Mouse (Mus musculus) CD4-positive, CD25-positive, alpha-beta regulatory T cell, adult 9 weeks (primary cell): ENCODE results near the gene Dmbx1. TPM values are rescaled to one million over a fixed set of nuclear protein-coding genes. Genes with fewer than 3 reads are reported as not detected.

ENCODE experiments used
- polyA plus RNA-seq: library from polyadenylated mRNA; unstranded; fragments of 100-300 nt; shearing (Covaris generic); gene quantifications from one replicate; pipeline ENCODE4 v1.2.1, GENCODE M21; 2017

The Dmbx1 gene
- polyA plus RNA-seq = not detected

GRCm38 (mm10) chr4:115939295-115940102 is at the start of gene Dmbx1:
Gene Dmbx1 (minus strand): TSS chr4:115939926.

GRCm38 (mm10) chr4:115890553-115890952 is 49.2 kb downstream of the Dmbx1 start, which contains the start of gene 6430628N08Rik:
Gene 6430628N08Rik (plus strand): TSS chr4:115890665.

GRCm38 (mm10) chr4:115884022-115884421 is 55.7 kb downstream of the Dmbx1 start, which contains the start of gene Kncn:
Gene Kncn (plus strand): TSS chr4:115884400.

Other genes with a start within 250 kb of the Dmbx1 start
- gene Efcab14, start 202.2 kb downstream of the Dmbx1 start, polyA plus RNA-seq = 44.0 TPM
- not detected for gene Tex38, start 158.9 kb downstream of the Dmbx1 start, polyA plus RNA-seq
- 19.0 TPM for gene Atpaf1, start 155.1 kb downstream of the Dmbx1 start, polyA plus RNA-seq
- 25.1 TPM for gene Mob3c, start 111.8 kb downstream of the Dmbx1 start, polyA plus RNA-seq
- 65.6 TPM for gene Mknk1, start 100.7 kb downstream of the Dmbx1 start, polyA plus RNA-seq
- gene Kncn, start 55.5 kb downstream of the Dmbx1 start, polyA plus RNA-seq = 0.36 TPM
- gene 6430628N08Rik, start 49.3 kb downstream of the Dmbx1 start, polyA plus RNA-seq = not detected
- 98.4 TPM for gene Faah, start 78.0 kb upstream of the Dmbx1 start, polyA plus RNA-seq
- 35.7 TPM for gene Nsun4, start 114.0 kb upstream of the Dmbx1 start, polyA plus RNA-seq
- gene Uqcrh, start 135.1 kb upstream of the Dmbx1 start, polyA plus RNA-seq = 528 TPM
- gene Lrrc41, start 135.3 kb upstream of the Dmbx1 start, polyA plus RNA-seq = 34.5 TPM
- 4.3 TPM for gene Rad54l, start 183.8 kb upstream of the Dmbx1 start, polyA plus RNA-seq
- 6.9 TPM for gene Pomgnt1, start 183.9 kb upstream of the Dmbx1 start, polyA plus RNA-seq
- 0.26 TPM for gene Lurap1, start 211.4 kb upstream of the Dmbx1 start, polyA plus RNA-seq
- not detected for gene Tspan1, start 227.7 kb upstream of the Dmbx1 start, polyA plus RNA-seq
- gene 1700042G07Rik, start 233.4 kb upstream of the Dmbx1 start, polyA plus RNA-seq = not detected
- gene Gm49337, start 233.5 kb upstream of the Dmbx1 start, polyA plus RNA-seq = not detected